Mouse (Mus musculus) embryonic facial prominence, embryonic 13.5 days (tissue): Measurements from ENCODE around the gene Gm2a. TPM values are rescaled to one million over a fixed set of nuclear protein-coding genes. Genes with fewer than 3 reads are reported as not detected.
A peak's percentile ranks its signal among the peaks of the same experiment; 100 is the strongest.

Experiments
- ATAC-seq: fragments of 200-750 bp; cut with Nextera tagmentation; 2 replicates; pipeline ENCODE4 v1.8.0; 2017; ENCODE audit warnings: low read depth; ENCODE audit not compliant: insufficient number of reproducible peaks, insufficient read depth, low FRiP score, low TSS enrichment
- H3K27ac ChIP-seq: fragments of 300-500 bp; sonication (generic); 2 replicates; pipeline ENCODE4 v1.5.1; 2015; ENCODE audit warnings: moderate library complexity, mild to moderate bottlenecking, inconsistent platforms
- H3K27me3 ChIP-seq: fragments of 300-500 bp; sonication (generic); 2 replicates; pipeline ENCODE4 v1.6.1; 2015; ENCODE audit warnings: mild to moderate bottlenecking, inconsistent platforms
- H3K36me3 ChIP-seq: fragments of 300-500 bp; sonication (generic); 2 replicates; pipeline ENCODE4 v1.6.1; 2015; ENCODE audit warnings: mild to moderate bottlenecking, inconsistent platforms
- H3K4me1 ChIP-seq: fragments of 300-500 bp; sonication (generic); 2 replicates; pipeline ENCODE4 v1.6.1; 2015; ENCODE audit warnings: inconsistent platforms
- H3K4me2 ChIP-seq: fragments of 300-500 bp; sonication (generic); 2 replicates; pipeline ENCODE4 v1.6.1; 2015; ENCODE audit warnings: moderate library complexity, mild to moderate bottlenecking, inconsistent platforms
- H3K4me3 ChIP-seq: fragments of 300-500 bp; sonication (generic); 2 replicates; pipeline ENCODE4 v1.5.1; 2015; ENCODE audit warnings: mild to moderate bottlenecking, inconsistent platforms
- H3K9ac ChIP-seq: fragments of 300-500 bp; sonication (generic); 2 replicates; pipeline ENCODE4 v1.6.1; 2015; ENCODE audit warnings: mild to moderate bottlenecking, inconsistent platforms
- H3K9me3 ChIP-seq: fragments of 300-500 bp; sonication (generic); 2 replicates; pipeline ENCODE4 v1.6.1; 2016; ENCODE audit warnings: inconsistent platforms
- WGBS: fragments of 180-500 bp; shearing (Covaris S2); methylation state at CpG from one replicate; pipeline ENCODE4 v1.1.7; 2015; ENCODE audit warnings: mixed read lengths; 5-methylcytosine and 5-hydroxymethylcytosine counted together
- polyA plus RNA-seq: library from polyadenylated mRNA; unstranded; fragments of >200 nt; fragmentation: Nextera tagmentation; extraction: Ambion mirVana; gene quantifications from 2 replicates; pipeline ENCODE4 v1.2.1, GENCODE M21; 2015

Gene Gm2a
- polyA plus RNA-seq, 1 experiment from 2014 or later: 15.4 TPM

GRCm38 (mm10) chr11:55114291-55114690 is 16.4 kb downstream of the Gm2a start:
- H3K27ac ChIP-seq: no peak overlapping the region
- no peaks in the 10 kb centered on the region for H3K36me3 ChIP-seq
- no peak for ATAC-seq
- H3K27me3 ChIP-seq: no peaks in the 10 kb centered on the region
- no peaks in the 10 kb centered on the region for H3K4me1 ChIP-seq
- no peak overlapping the region for H3K4me3 ChIP-seq
- 70% methylated on average over 2 of the region's 2 CpGs for WGBS
- H3K4me2 ChIP-seq: no peak overlapping the region
- H3K9ac ChIP-seq: no peak overlapping the region
- H3K9me3 ChIP-seq: no peaks in the 10 kb centered on the region

GRCm38 (mm10) chr11:55116004-55116403 is 18.1 kb downstream of the Gm2a start:
- 89% methylated on average over 3 of the region's 3 CpGs for WGBS

GRCm38 (mm10) chr11:55117031-55117430 is 19.1 kb downstream of the Gm2a start:
- H3K4me1 ChIP-seq: no peaks in the 10 kb centered on the region
- no peak overlapping the region for H3K4me2 ChIP-seq
- ATAC-seq: no peak
- no peaks in the 10 kb centered on the region for H3K9me3 ChIP-seq
- no peaks in the 10 kb centered on the region for H3K27me3 ChIP-seq
- H3K27ac ChIP-seq: no peak overlapping the region
- no peaks in the 10 kb centered on the region for H3K36me3 ChIP-seq
- 85% methylated on average over 2 of the region's 2 CpGs for WGBS
- H3K9ac ChIP-seq: no peak overlapping the region
- no peak overlapping the region for H3K4me3 ChIP-seq

More at GRCm38 (mm10) chr11:55116004-55116403, 18.1 kb downstream of the Gm2a start:
- no peaks in the 10 kb centered on the region for H3K36me3 ChIP-seq
- no peak overlapping the region for H3K27ac ChIP-seq
- H3K27me3 ChIP-seq: no peaks in the 10 kb centered on the region
- no peaks in the 10 kb centered on the region for H3K4me1 ChIP-seq
- no peak overlapping the region for H3K9ac ChIP-seq
- H3K4me2 ChIP-seq: no peak overlapping the region
- H3K4me3 ChIP-seq: no peak overlapping the region
- no peaks in the 10 kb centered on the region for H3K9me3 ChIP-seq
- no peak for ATAC-seq

GRCm38 (mm10) chr11:55120279-55120678 is 22.4 kb downstream of the Gm2a start:
- H3K9ac ChIP-seq: no peak overlapping the region
- no peaks in the 10 kb centered on the region for H3K36me3 ChIP-seq
- H3K27me3 ChIP-seq: no peaks in the 10 kb centered on the region
- H3K4me3 ChIP-seq: no peak overlapping the region
- H3K9me3 ChIP-seq: no peaks in the 10 kb centered on the region
- H3K4me1 ChIP-seq: no peaks in the 10 kb centered on the region
- H3K27ac ChIP-seq: no peak overlapping the region
- H3K4me2 ChIP-seq: no peak overlapping the region
- ATAC-seq: no peak

GRCm38 (mm10) chr11:55120821-55121271 is 22.9 kb downstream of the Gm2a start:
- ATAC-seq: no peak
- Histone ChIP-seq H3K4me2 (no peak overlapping the region), H3K36me3 (no peaks in the 10 kb centered on the region), H3K4me1 (no peaks in the 10 kb centered on the region), H3K9me3 (no peaks in the 10 kb centered on the region), H3K4me3 (no peak overlapping the region), H3K27me3 (no peaks in the 10 kb centered on the region), H3K27ac (no peak overlapping the region), H3K9ac (no peak overlapping the region)
- 75% methylated on average over 8 of the region's 8 CpGs for WGBS

- Histone ChIP-seq H3K4me1 (no peaks in the 10 kb centered on the region), H3K9ac (no peak overlapping the region), H3K9me3 (no peaks in the 10 kb centered on the region), H3K36me3 (no peaks in the 10 kb centered on the region), H3K27ac (no peak overlapping the region), H3K4me2 (no peak overlapping the region), H3K4me3 (no peak overlapping the region), H3K27me3 (no peaks in the 10 kb centered on the region)
- WGBS: 85% methylated on average over 1 of the region's 1 CpGs
- ATAC-seq: no peak
These were observed 23.5 kb downstream of the Gm2a start for GRCm38 (mm10) chr11:55121430-55121829.

- no peak overlapping the region for H3K9ac ChIP-seq
- no peak overlapping the region for H3K4me3 ChIP-seq
- WGBS: 78% methylated on average over 3 of the region's 3 CpGs
- ATAC-seq: no peak
- H3K27ac ChIP-seq: no peak overlapping the region
- H3K4me2 ChIP-seq: no peak overlapping the region
- H3K4me1 ChIP-seq: no peaks in the 10 kb centered on the region
- H3K27me3 ChIP-seq: no peaks in the 10 kb centered on the region
- H3K9me3 ChIP-seq: no peaks in the 10 kb centered on the region
- H3K36me3 ChIP-seq: no peaks in the 10 kb centered on the region
These were observed 28.7 kb downstream of the Gm2a start for GRCm38 (mm10) chr11:55126663-55127062.

- no peaks in the 10 kb centered on the region for H3K36me3 ChIP-seq
- ATAC-seq: no peak
- no peaks in the 10 kb centered on the region for H3K4me1 ChIP-seq
- WGBS: 66% methylated on average over 6 of the region's 6 CpGs
- no peak overlapping the region for H3K4me3 ChIP-seq
- no peak overlapping the region for H3K27ac ChIP-seq
- H3K27me3 ChIP-seq: no peaks in the 10 kb centered on the region
- H3K9ac ChIP-seq: no peak overlapping the region
- H3K9me3 ChIP-seq: no peaks in the 10 kb centered on the region
- H3K4me2 ChIP-seq: no peak overlapping the region
These were observed 30.0 kb downstream of the Gm2a start for GRCm38 (mm10) chr11:55127937-55128336.

GRCm38 (mm10) chr11:55128411-55128810 is 30.5 kb downstream of the Gm2a start:
- ATAC-seq: no peak
- H3K4me2 ChIP-seq: no peak overlapping the region
- no peak overlapping the region for H3K4me3 ChIP-seq
- 71% methylated on average over 3 of the region's 3 CpGs for WGBS
- H3K9ac ChIP-seq: no peak overlapping the region
- no peaks in the 10 kb centered on the region for H3K4me1 ChIP-seq
- H3K27me3 ChIP-seq: no peaks in the 10 kb centered on the region
- H3K9me3 ChIP-seq: no peaks in the 10 kb centered on the region
- H3K27ac ChIP-seq: no peak overlapping the region
- H3K36me3 ChIP-seq: no peaks in the 10 kb centered on the region

- WGBS: 88% methylated on average over 11 of the region's 11 CpGs
- ATAC-seq: 0 out of 2 replicates have a peak, but pooled peaks have one; percentile 15
These were observed 33.3 kb downstream of the Gm2a start for GRCm38 (mm10) chr11:55131077-55131742.

GRCm38 (mm10) chr11:55131946-55132345 is 34.0 kb downstream of the Gm2a start:
- 85% methylated on average over 1 of the region's 1 CpGs for WGBS
- no peak overlapping the region for H3K4me3 ChIP-seq
- no peaks in the 10 kb centered on the region for H3K27me3 ChIP-seq
- no peak overlapping the region for H3K4me2 ChIP-seq
- no peaks in the 10 kb centered on the region for H3K9me3 ChIP-seq
- no peak overlapping the region for H3K9ac ChIP-seq
- no peak for ATAC-seq
- H3K36me3 ChIP-seq: no peaks in the 10 kb centered on the region
- H3K4me1 ChIP-seq: no peaks in the 10 kb centered on the region
- H3K27ac ChIP-seq: no peak overlapping the region

More at GRCm38 (mm10) chr11:55131077-55131742, 33.3 kb downstream of the Gm2a start:
- Histone ChIP-seq H3K9me3 (no peaks in the 10 kb centered on the region), H3K4me2 (no peak overlapping the region), H3K27me3 (no peaks in the 10 kb centered on the region), H3K36me3 (no peaks in the 10 kb centered on the region), H3K9ac (no peak overlapping the region), H3K4me3 (no peak overlapping the region), H3K4me1 (no peaks in the 10 kb centered on the region), H3K27ac (no peak overlapping the region)

GRCm38 (mm10) chr11:55133204-55133603 is 35.3 kb downstream of the Gm2a start:
- ATAC-seq: no peak
- no peaks in the 10 kb centered on the region for H3K36me3 ChIP-seq
- 86% methylated on average over 1 of the region's 1 CpGs for WGBS
- H3K27ac ChIP-seq: no peak overlapping the region
- no peaks in the 10 kb centered on the region for H3K9me3 ChIP-seq
- H3K9ac ChIP-seq: no peak overlapping the region
- no peaks in the 10 kb centered on the region for H3K4me1 ChIP-seq
- H3K4me2 ChIP-seq: no peak overlapping the region
- no peak overlapping the region for H3K4me3 ChIP-seq
- H3K27me3 ChIP-seq: no peaks in the 10 kb centered on the region
